Mouse (Mus musculus) bone marrow, adult 2 months (tissue): ENCODE results near the gene Rfk. TPM values are rescaled to one million over a fixed set of nuclear protein-coding genes. Genes with fewer than 3 reads are reported as not detected.

Experiments
- H3K27ac ChIP-seq: fragments of 200-500 bp; 2 replicates; pipeline ENCODE4 v1.5.1; 2012; ENCODE audit warnings: low read depth, mild to moderate bottlenecking, control low read depth, inconsistent platforms, low read length; ENCODE audit not compliant: control insufficient read depth, poor library complexity, insufficient read depth
- H3K4me1 ChIP-seq: fragments of 200-500 bp; 2 replicates; pipeline ENCODE4 v1.6.1; 2011; ENCODE audit warnings: low read length; ENCODE audit not compliant: control insufficient read depth, insufficient read depth
- H3K4me3 ChIP-seq: fragments of 200-500 bp; replicated peaks from 2 replicates; pipeline ENCODE3; 2011; ENCODE audit warnings: mild to moderate bottlenecking, low read depth, low read length, control low read depth; ENCODE audit not compliant: control insufficient read depth
- CTCF ChIP-seq: fragments of 200-500 bp; IDR thresholded peaks from 2 replicates; pipeline ENCODE4 v1.5.1; 2011; ENCODE audit warnings: low read length, control low read depth; ENCODE audit not compliant: control insufficient read depth, insufficient read depth
- POLR2A ChIP-seq: fragments of 200-500 bp; IDR thresholded peaks from 2 replicates; pipeline ENCODE4 v1.6.1; 2011; ENCODE audit warnings: low read depth, mild to moderate bottlenecking, control low read depth, low read length, borderline replicate concordance; ENCODE audit not compliant: control insufficient read depth
- WGBS: fragments of 180-500 bp; shearing (Covaris S2); methylation state at CpG from one replicate; pipeline ENCODE4 v1.1.7; 2018; 5-methylcytosine and 5-hydroxymethylcytosine counted together
- polyA plus RNA-seq: library from polyadenylated mRNA; stranded (reverse); fragments of >200 nt; gene quantifications from 2 replicates; pipeline ENCODE4 v1.2.4, GENCODE M21; 2011; ENCODE audit warnings: low replicate concordance; ENCODE audit not compliant: missing spikeins, insufficient read depth, insufficient read length

Gene Rfk
- polyA plus RNA-seq, 1 experiment: 14.9 TPM

- H3K4me3 ChIP-seq: peak overlapping the region; percentile 88
- TF ChIP-seq POLR2A: peak; percentile 98
- peak; percentile 50; the same call in 1 of the 2 replicates for TF ChIP-seq CTCF
- under 1% methylated on average over 50 of the region's 50 CpGs for WGBS
- peak overlapping the region; percentile 86 for H3K27ac ChIP-seq
- H3K4me1 ChIP-seq: peaks cover 2% of the 10 kb centered on the region; the same call in 1 of the 2 replicates
Observed at GRCm38 (mm10) chr19:17355950-17356867, 37.6 kb upstream of the Rfk start.

GRCm38 (mm10) chr19:17356932-17357331 lies 36.9 kb upstream of the Rfk start:
- Histone ChIP-seq H3K27ac (no peak overlapping the region), H3K4me1 (peaks cover 2% of the 10 kb centered on the region; the same call in 1 of the 2 replicates), H3K4me3 (no peak overlapping the region)
- TF ChIP-seq POLR2A (no peak), CTCF (no peak)
- WGBS: 25% methylated on average over 6 of the region's 6 CpGs

GRCm38 (mm10) chr19:17357391-17357790 lies 36.5 kb upstream of the Rfk start:
- Histone ChIP-seq H3K4me3 (no peak overlapping the region), H3K27ac (no peak overlapping the region), H3K4me1 (peaks cover 2% of the 10 kb centered on the region; the same call in 1 of the 2 replicates)
- 71% methylated on average over 3 of the region's 3 CpGs for WGBS
- no peak for TF ChIP-seq CTCF
- no peak for TF ChIP-seq POLR2A

GRCm38 (mm10) chr19:17359315-17359890 lies 34.4 kb upstream of the Rfk start:
- H3K4me3 ChIP-seq: peak overlapping the region; percentile 47
- H3K4me1 ChIP-seq: peaks cover 2% of the 10 kb centered on the region; the same call in 1 of the 2 replicates
- H3K27ac ChIP-seq: peak overlapping the region; percentile 68; the same call in 1 of the 2 replicates
- 7% methylated on average over 14 of the region's 14 CpGs for WGBS
- TF ChIP-seq CTCF (no peak), POLR2A (no peak)

- H3K27ac ChIP-seq: no peak overlapping the region
Observed at GRCm38 (mm10) chr19:17361181-17361580, 32.7 kb upstream of the Rfk start.

DNA sequence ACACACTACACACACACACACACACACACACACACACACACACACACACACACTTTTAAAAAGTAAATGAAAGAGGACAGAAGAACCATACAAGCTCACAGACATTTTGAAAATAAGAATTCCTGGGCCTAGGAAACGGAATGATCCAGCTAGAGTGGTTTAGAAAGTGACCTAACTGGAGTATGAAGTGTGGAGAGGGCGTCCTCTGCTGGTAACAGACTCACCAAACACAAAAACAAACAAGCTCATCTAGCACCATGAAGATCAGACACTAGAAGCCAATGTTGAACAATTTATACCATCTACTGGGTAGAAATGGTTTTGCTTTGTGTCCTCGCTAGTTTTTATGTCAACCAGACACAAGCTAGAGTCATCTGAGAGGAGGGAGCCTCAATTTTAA lies 29.1 kb upstream of the Rfk start:
- H3K27ac ChIP-seq: no peak overlapping the region
- WGBS: 32% methylated on average over 3 of the region's 3 CpGs
- TF ChIP-seq POLR2A: no peak
- peak; percentile 38; the same call in 1 of the 2 replicates for TF ChIP-seq CTCF
- no peaks in the 10 kb centered on the region; the same call in 1 of the 2 replicates for H3K4me1 ChIP-seq
- H3K4me3 ChIP-seq: no peak overlapping the region

More at GRCm38 (mm10) chr19:17361181-17361580, 32.7 kb upstream of the Rfk start:
- peaks cover 2% of the 10 kb centered on the region; the same call in 1 of the 2 replicates for H3K4me1 ChIP-seq
- WGBS: 12% methylated on average over 2 of the region's 2 CpGs
- TF ChIP-seq CTCF (no peak), POLR2A (no peak)
- H3K4me3 ChIP-seq: no peak overlapping the region

GRCm38 (mm10) chr19:17366364-17367090 lies 27.3 kb upstream of the Rfk start:
- TF ChIP-seq POLR2A: no peak
- no peak for TF ChIP-seq CTCF
- WGBS: 81% methylated on average over 8 of the region's 8 CpGs
- Histone ChIP-seq H3K4me1 (no peaks in the 10 kb centered on the region), H3K4me3 (no peak overlapping the region), H3K27ac (no peak overlapping the region)

GRCm38 (mm10) chr19:17368557-17368956 lies 25.3 kb upstream of the Rfk start:
- TF ChIP-seq CTCF: no peak
- TF ChIP-seq POLR2A: no peak
- no peaks in the 10 kb centered on the region for H3K4me1 ChIP-seq
- no peak overlapping the region for H3K27ac ChIP-seq
- no peak overlapping the region for H3K4me3 ChIP-seq
- 70% methylated on average over 9 of the region's 9 CpGs for WGBS
